Mouse (Mus musculus) embryo, embryonic 11.5 days (tissue): ENCODE measurements around the gene Tspyl1.
A peak's percentile ranks its signal among the peaks of the same experiment; 100 is the strongest.

Experiments
- DNase-seq: peaks from one replicate; pipeline ENCODE4 v3.0.0-alpha.2; 2012; ENCODE audit warnings: low read depth, low spot score

The Tspyl1 gene

GRCm38 (mm10) chr10:34297980-34298753 lies 16.2 kb downstream of the Tspyl1 start:
- DNase-seq, result no peak

GRCm38 (mm10) chr10:34300368-34300767 lies 18.4 kb downstream of the Tspyl1 start:
- DNase-seq, result no peak

GRCm38 (mm10) chr10:34307070-34307469 lies 25.1 kb downstream of the Tspyl1 start:
- no peak for DNase-seq

- DNase-seq, result no peak
These were observed 28.1 kb downstream of the Tspyl1 start for GRCm38 (mm10) chr10:34309915-34310685.

- no peak for DNase-seq
These were observed 30.5 kb downstream of the Tspyl1 start for GRCm38 (mm10) chr10:34312536-34312935.

- peak; percentile 45 for DNase-seq
These were observed 34.7 kb downstream of the Tspyl1 start for GRCm38 (mm10) chr10:34316571-34317216.

GRCm38 (mm10) chr10:34317217-34317606 lies 35.2 kb downstream of the Tspyl1 start:
- DNase-seq, result no peak

- no peak for DNase-seq
These were observed 38.8 kb downstream of the Tspyl1 start for GRCm38 (mm10) chr10:34320809-34321208.

- DNase-seq, result no peak
These were observed 44.7 kb downstream of the Tspyl1 start for GRCm38 (mm10) chr10:34326701-34327100.

GRCm38 (mm10) chr10:34327144-34327543 lies 45.2 kb downstream of the Tspyl1 start:
- DNase-seq, result no peak

GRCm38 (mm10) chr10:34328310-34328709 lies 46.3 kb downstream of the Tspyl1 start:
- peak; percentile 23 for DNase-seq
